In the genomic region with DNA sequence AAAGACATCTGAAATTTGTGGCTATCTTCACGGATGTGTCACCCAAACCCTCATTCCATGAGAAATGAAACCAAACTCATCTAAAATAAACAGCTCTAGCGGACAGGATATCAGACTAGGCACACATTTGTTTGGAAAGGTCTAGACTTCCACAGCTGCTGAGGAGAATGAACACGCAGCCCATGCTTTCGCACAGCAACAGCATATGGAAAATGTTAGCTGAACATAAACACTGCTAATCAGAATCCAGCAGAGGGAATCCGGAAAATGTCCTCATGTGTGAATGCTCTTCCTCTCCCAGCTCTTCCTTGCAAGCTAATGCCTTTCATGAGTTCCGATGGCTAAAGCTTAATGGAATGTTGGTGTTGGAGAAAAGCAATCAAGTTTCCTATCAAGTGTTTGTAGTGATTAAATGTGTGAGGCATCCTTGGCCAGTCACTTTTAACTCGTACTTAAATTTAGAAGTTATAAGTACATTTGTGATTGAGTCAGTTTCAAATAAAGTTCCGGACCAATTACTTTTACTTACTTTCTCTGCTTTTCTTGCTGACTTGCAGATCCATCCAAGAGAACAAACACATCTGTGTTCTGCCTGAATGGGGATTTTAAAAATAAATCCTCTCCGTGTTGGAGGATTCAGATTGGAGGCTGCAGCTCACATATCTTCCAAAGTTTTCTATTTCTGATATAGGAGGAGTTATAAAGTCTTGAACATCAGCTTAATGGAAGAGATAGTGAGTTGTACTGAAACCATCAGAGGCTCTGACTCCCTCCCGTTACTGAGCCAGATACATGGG, we compare ENCODE assay signal across 13 mouse cellular contexts.
A peak's percentile ranks its signal among the peaks of the same experiment; 100 is the strongest.
DNase-seq lines count a peak whose midpoint lies in the region; ATAC-seq lines count a peak whose summit lies in the region.
"Had no signal": no experiment of that assay in that cellular context is flagged by ENCODE, and none has a peak within 500 bp of the region (broad histone marks: within the 10 kb centered on the region; RNA-seq: fewer than 3 reads in every experiment).

No protein-coding gene starts in this region.

- DNase-seq in heart, postnatal 14 days: no peak
- DNase-seq in right cerebral cortex, adult 18-20 months: peak; percentile 5
- DNase-seq in right cerebral cortex, postnatal 4 days: no peak
- peak; percentile 48 for DNase-seq in yolk sac, embryonic 10.5 days (ENCODE audit: low spot score)
- DNase-seq in adipocyte (ENCODE audit: low spot score): no peak
- DNase-seq in cerebellum, adult 8-10 months: no peak
- DNase-seq: cerebellum, adult 11-12 months had no signal

- peak overlapping the region; percentile 67 for H3K27ac ChIP-seq in heart, embryonic 16.5 days (ENCODE audit: low read length)
- peak overlapping the region; percentile 73 for H3K27ac ChIP-seq in intestine, embryonic 16.5 days (ENCODE audit: low read length)
- H3K27ac ChIP-seq: forebrain, embryonic 13.5 days; hindbrain, embryonic 14.5 days; midbrain, embryonic 15.5 days had no signal

- H3K4me2 ChIP-seq in heart, embryonic 16.5 days (ENCODE audit: low read depth, low read length): peak overlapping the region; percentile 18; the same call in 1 of the 2 replicates
- H3K4me2 ChIP-seq in intestine, embryonic 16.5 days (ENCODE audit: low read depth, low read length): no peak overlapping the region
- H3K4me2 ChIP-seq: forebrain, embryonic 13.5 days; hindbrain, embryonic 14.5 days; midbrain, embryonic 15.5 days had no signal

- intact Hi-C loops in heart, postnatal 14 days (cut with DNase I): no loop called here

- H3K4me1 ChIP-seq in heart, embryonic 16.5 days (ENCODE audit: control insufficient read depth, insufficient read depth, low read length): peaks cover 5% of the 10 kb centered on the region
- 0 out of 2 replicates have a peak, but pooled peaks cover 4% of the 10 kb centered on the region for H3K4me1 ChIP-seq in intestine, embryonic 16.5 days (ENCODE audit: control insufficient read depth, insufficient read depth, low read length)

- H3K4me3 ChIP-seq in heart, embryonic 16.5 days (ENCODE audit: low read length): no peak overlapping the region
- H3K4me3 ChIP-seq in intestine, embryonic 16.5 days (ENCODE audit: low read length): no peak overlapping the region
- H3K4me3 ChIP-seq: forebrain, embryonic 13.5 days; midbrain, embryonic 15.5 days had no signal

- H3K9ac ChIP-seq in heart, embryonic 16.5 days (ENCODE audit: low read length): no peak overlapping the region
- no peak overlapping the region for H3K9ac ChIP-seq in intestine, embryonic 16.5 days (ENCODE audit: low read depth, low read length)
- H3K9ac ChIP-seq: forebrain, embryonic 13.5 days; hindbrain, embryonic 14.5 days; midbrain, embryonic 15.5 days had no signal

- 35% methylated on average over 10 of the region's 10 CpGs for WGBS in heart, embryonic 16.5 days
- WGBS in intestine, embryonic 16.5 days: 42% methylated on average over 10 of the region's 10 CpGs

- ATAC-seq in heart, embryonic 16.5 days (replicated peaks; ENCODE audit: extremely low read depth, insufficient read depth, low FRiP score): peak; percentile 75
- peak; percentile 85 for ATAC-seq in intestine, embryonic 16.5 days
- ATAC-seq: forebrain, embryonic 13.5 days; midbrain, embryonic 15.5 days had no signal

- H3K36me3 ChIP-seq in heart, embryonic 16.5 days (ENCODE audit: control insufficient read depth, insufficient read depth): no peaks in the 10 kb centered on the region
- H3K36me3 ChIP-seq in intestine, embryonic 16.5 days (ENCODE audit: control insufficient read depth, insufficient read depth, low read length): no peaks in the 10 kb centered on the region
- H3K36me3 ChIP-seq: midbrain, embryonic 15.5 days had no signal

- no peaks in the 10 kb centered on the region for H3K9me3 ChIP-seq in heart, embryonic 16.5 days (replicated peaks; ENCODE audit: control insufficient read depth, low read length)
- no peaks in the 10 kb centered on the region for H3K9me3 ChIP-seq in intestine, embryonic 16.5 days (ENCODE audit: control insufficient read depth, low read length)
- H3K9me3 ChIP-seq: forebrain, embryonic 13.5 days; midbrain, embryonic 15.5 days had no signal

- H3K27me3 ChIP-seq in heart, embryonic 16.5 days (ENCODE audit: control insufficient read depth, insufficient read depth, low read length): no peaks in the 10 kb centered on the region
- no peaks in the 10 kb centered on the region for H3K27me3 ChIP-seq in intestine, embryonic 16.5 days (replicated peaks; ENCODE audit: control insufficient read depth, insufficient read depth, low read length)
- H3K27me3 ChIP-seq: CH12.LX; forebrain, embryonic 13.5 days; midbrain, embryonic 15.5 days had no signal

Comparison
In these comparisons a context has a peak if more than half of its experiments do, and no peak if none do; other contexts are left out.
1. DNase-seq: peak in right cerebral cortex, adult 18-20 months (single experiment) and yolk sac, embryonic 10.5 days (single experiment); none in heart, postnatal 14 days (0 of 2), right cerebral cortex, postnatal 4 days (single experiment), adipocyte (single experiment) and cerebellum, adult 8-10 months (single experiment).